Mouse (Mus musculus): Measurements from ENCODE around the gene Nufip2.

DNA sequence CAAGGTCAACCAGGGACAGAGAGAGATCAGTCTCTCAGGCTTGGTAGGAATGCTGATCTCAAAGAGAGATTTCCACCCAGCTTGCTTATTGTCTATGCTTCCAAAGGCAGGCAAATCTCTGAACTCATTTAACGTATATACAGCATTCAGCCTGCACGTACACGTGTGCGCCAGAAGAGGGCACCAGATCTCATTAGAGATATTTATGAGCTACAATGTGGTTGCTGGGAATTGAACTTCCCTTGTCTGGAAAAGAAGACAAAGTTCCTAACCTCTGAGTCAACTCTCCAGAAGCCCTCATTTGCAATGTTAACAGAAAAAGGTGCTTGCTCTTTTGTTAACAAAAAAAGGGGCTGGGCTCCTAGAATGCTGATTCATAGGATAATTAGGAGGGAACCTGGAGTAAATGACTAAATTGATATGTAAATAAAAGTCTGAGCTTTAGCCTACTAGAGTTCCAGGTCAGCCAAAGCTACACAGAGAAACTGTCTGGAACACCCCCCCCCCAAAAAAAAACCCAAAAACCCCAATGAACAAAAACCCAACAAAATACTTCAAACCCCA lies 12.4 kb upstream of the Nufip2 start:
- TF ChIP-seq CTCF (IDR thresholded peaks at IDR 0.05; ENCODE audit: low read depth): peak; percentile 72
- TF ChIP-seq EP300 (IDR thresholded peaks at IDR 0.05; ENCODE audit: low read depth): no peak

Measured in liver, embryonic 14.5 days (tissue).